Mouse (Mus musculus) heart, embryonic 11.5 days (tissue): Measurements from ENCODE around the gene Orai1. TPM values are rescaled to one million over a fixed set of nuclear protein-coding genes. Genes with fewer than 3 reads are reported as not detected.
"Not testable (repeated sequence)": the region's sequence is repeated elsewhere in the genome, so short reads cannot be mapped to it uniquely, and the experiment has no call there.

Source experiments
- ATAC-seq: fragments of 200-750 bp; cut with Nextera tagmentation; replicated peaks from 2 replicates; pipeline ENCODE4 v1.8.0; 2017; ENCODE audit warnings: moderate library complexity; ENCODE audit not compliant: insufficient number of reproducible peaks, low FRiP score, low TSS enrichment
- H3K27ac ChIP-seq: fragments of 300-500 bp; sonication (generic); 2 replicates; pipeline ENCODE4 v1.5.1; 2014; ENCODE audit warnings: mild to moderate bottlenecking, low read depth, low read length
- H3K27me3 ChIP-seq: fragments of 300-500 bp; sonication (generic); 2 replicates; pipeline ENCODE4 v1.6.1; 2014; ENCODE audit warnings: mild to moderate bottlenecking, low read length, mixed read lengths; ENCODE audit not compliant: control insufficient read depth, insufficient read depth
- H3K36me3 ChIP-seq: fragments of 300-500 bp; sonication (generic); 2 replicates; pipeline ENCODE4 v1.6.1; 2014; ENCODE audit warnings: mild to moderate bottlenecking, low read length, moderate library complexity, mixed read lengths; ENCODE audit not compliant: control insufficient read depth, insufficient read depth
- H3K4me1 ChIP-seq: fragments of 300-500 bp; sonication (generic); 2 replicates; pipeline ENCODE4 v1.6.1; 2014; ENCODE audit warnings: low read length; ENCODE audit not compliant: control insufficient read depth, insufficient read depth
- H3K4me2 ChIP-seq: fragments of 300-500 bp; sonication (generic); 2 replicates; pipeline ENCODE4 v1.6.1; 2014; ENCODE audit warnings: mild to moderate bottlenecking, moderate library complexity
- H3K4me3 ChIP-seq: fragments of 300-500 bp; sonication (generic); 2 replicates; pipeline ENCODE4 v1.5.1; 2014; ENCODE audit warnings: low read depth, low read length
- H3K9ac ChIP-seq: fragments of 300-500 bp; sonication (generic); 2 replicates; pipeline ENCODE4 v1.6.1; 2014; ENCODE audit warnings: mild to moderate bottlenecking, low read depth, low read length, moderate library complexity
- H3K9me3 ChIP-seq: fragments of 300-500 bp; sonication (generic); replicated peaks from 2 replicates; pipeline ENCODE4 v1.6.1; 2016; ENCODE audit warnings: low read length; ENCODE audit not compliant: control insufficient read depth
- WGBS: fragments of 180-500 bp; shearing (Covaris S2); extraction: QIAGEN DNeasy Blood & Tissue Kit; methylation state at CpG from one replicate; pipeline ENCODE4 v1.1.7; 2014; ENCODE audit not compliant: insufficient replicate concordance; 5-methylcytosine and 5-hydroxymethylcytosine counted together
- polyA plus RNA-seq: library from polyadenylated mRNA; unstranded; fragments of >200 nt; fragmentation: Nextera tagmentation; extraction: Ambion mirVana; gene quantifications from 2 replicates; pipeline ENCODE4 v1.2.1, GENCODE M21; 2014

Gene Orai1
- polyA plus RNA-seq, result 12.5 and 15.1 TPM in 2 replicates

GRCm38 (mm10) chr5:123014753-123015701 lies at the start of gene Orai1:
Gene Orai1 (plus strand): TSS chr5:123015074.
- under 1% methylated on average over 85 of the region's 106 CpGs for WGBS
- Histone ChIP-seq H3K4me2 (peak within 1 kb of the TSS; percentile 66), H3K36me3 (no peaks in the 10 kb centered on the region), H3K27me3 (no peaks in the 10 kb centered on the region), H3K4me3 (peak within 1 kb of the TSS; percentile 79), H3K9me3 (no peaks in the 10 kb centered on the region), H3K4me1 (peaks cover 23% of the 10 kb centered on the region), H3K9ac (peak within 1 kb of the TSS; percentile 90), H3K27ac (peak within 1 kb of the TSS; percentile 95)
- peak; percentile 95 for ATAC-seq

GRCm38 (mm10) chr5:122965427-122965826 lies 49.4 kb upstream of the Orai1 start:
- Histone ChIP-seq H3K4me2 (no peak overlapping the region), H3K27ac (no peak overlapping the region), H3K4me1 (no peaks in the 10 kb centered on the region), H3K9me3 (no peaks in the 10 kb centered on the region), H3K9ac (no peak overlapping the region), H3K27me3 (no peaks in the 10 kb centered on the region), H3K4me3 (no peak overlapping the region), H3K36me3 (no peaks in the 10 kb centered on the region)
- no peak for ATAC-seq
- WGBS, result 82% methylated on average over 11 of the region's 11 CpGs

- 18% methylated on average over 4 of the region's 4 CpGs for WGBS
- no peaks in the 10 kb centered on the region for H3K4me1 ChIP-seq
- H3K9me3 ChIP-seq, result no peaks in the 10 kb centered on the region
- no peaks in the 10 kb centered on the region for H3K27me3 ChIP-seq
- no peak for ATAC-seq
- H3K4me2 ChIP-seq, result no peak overlapping the region
- H3K36me3 ChIP-seq, result no peaks in the 10 kb centered on the region
- no peak overlapping the region for H3K9ac ChIP-seq
- no peak overlapping the region for H3K4me3 ChIP-seq
- H3K27ac ChIP-seq, result no peak overlapping the region
Observed at GRCm38 (mm10) chr5:122968322-122968721, 46.6 kb upstream of the Orai1 start.

GRCm38 (mm10) chr5:122970056-122970455 lies 44.8 kb upstream of the Orai1 start:
- Histone ChIP-seq H3K4me3 (no peak overlapping the region), H3K27me3 (no peaks in the 10 kb centered on the region), H3K4me2 (no peak overlapping the region), H3K9me3 (no peaks in the 10 kb centered on the region), H3K4me1 (no peaks in the 10 kb centered on the region), H3K36me3 (no peaks in the 10 kb centered on the region), H3K9ac (no peak overlapping the region), H3K27ac (no peak overlapping the region)
- ATAC-seq, result no peak
- WGBS, result 74% methylated on average over 5 of the region's 5 CpGs

- ATAC-seq, result no peak
- 79% methylated on average over 4 of the region's 4 CpGs for WGBS
- Histone ChIP-seq H3K27ac (no peak overlapping the region), H3K36me3 (no peaks in the 10 kb centered on the region), H3K4me2 (no peak overlapping the region), H3K4me1 (no peaks in the 10 kb centered on the region), H3K9me3 (no peaks in the 10 kb centered on the region), H3K27me3 (no peaks in the 10 kb centered on the region), H3K9ac (no peak overlapping the region), H3K4me3 (no peak overlapping the region)
Observed at GRCm38 (mm10) chr5:122971438-122971837, 43.4 kb upstream of the Orai1 start.

- no peaks in the 10 kb centered on the region for H3K36me3 ChIP-seq
- ATAC-seq, result no peak
Observed at GRCm38 (mm10) chr5:122972116-122972515, 42.8 kb upstream of the Orai1 start.

GRCm38 (mm10) chr5:122974701-122975100 lies 40.2 kb upstream of the Orai1 start:
- 88% methylated on average over 4 of the region's 4 CpGs for WGBS
- not testable (repeated sequence) for H3K4me1 ChIP-seq, H3K36me3 ChIP-seq, H3K27ac ChIP-seq, H3K4me3 ChIP-seq, H3K27me3 ChIP-seq, H3K9ac ChIP-seq, H3K4me2 ChIP-seq, ATAC-seq, H3K9me3 ChIP-seq

More at GRCm38 (mm10) chr5:122972116-122972515, 42.8 kb upstream of the Orai1 start:
- no peaks in the 10 kb centered on the region for H3K27me3 ChIP-seq
- no peak overlapping the region for H3K27ac ChIP-seq
- H3K9ac ChIP-seq, result no peak overlapping the region
- no peak overlapping the region for H3K4me2 ChIP-seq
- H3K9me3 ChIP-seq, result no peaks in the 10 kb centered on the region
- H3K4me3 ChIP-seq, result no peak overlapping the region
- H3K4me1 ChIP-seq, result no peaks in the 10 kb centered on the region
- WGBS, result 84% methylated on average over 9 of the region's 9 CpGs

- Histone ChIP-seq H3K9ac (no peak overlapping the region), H3K27me3 (no peaks in the 10 kb centered on the region), H3K4me3 (no peak overlapping the region), H3K27ac (no peak overlapping the region), H3K36me3 (no peaks in the 10 kb centered on the region), H3K4me2 (no peak overlapping the region), H3K4me1 (no peaks in the 10 kb centered on the region), H3K9me3 (no peaks in the 10 kb centered on the region)
- WGBS, result 53% methylated on average over 8 of the region's 8 CpGs
- ATAC-seq, result no peak
Observed at GRCm38 (mm10) chr5:122978970-122979369, 35.9 kb upstream of the Orai1 start.
